Mouse (Mus musculus) cerebellum, adult 2 months (tissue): Measurements from ENCODE around the gene Ywhah.
"Not testable (repeated sequence)": the region's sequence is repeated elsewhere in the genome, so short reads cannot be mapped to it uniquely, and the experiment has no call there.

ENCODE experiments used
- CTCF ChIP-seq: fragments of 200-500 bp; IDR thresholded peaks from 2 replicates; pipeline ENCODE4 v1.5.1; 2011; ENCODE audit warnings: low read depth, mild to moderate bottlenecking, control low read depth, low read length, moderate library complexity, borderline replicate concordance; ENCODE audit not compliant: insufficient read depth
- POLR2A ChIP-seq: fragments of 200-500 bp; IDR thresholded peaks from 2 replicates; pipeline ENCODE4 v1.6.1; 2011; ENCODE audit warnings: low read length, control low read depth, borderline replicate concordance; ENCODE audit not compliant: insufficient read depth

GRCm38 (mm10) chr5:33040735-33041134, 22.1 kb downstream of the Ywhah start:
- TF ChIP-seq CTCF, POLR2A: not testable (repeated sequence)
